Mouse (Mus musculus) thymus, adult 2 months (tissue): Measurements from ENCODE around the gene Gm6358. TPM values are rescaled to one million over a fixed set of nuclear protein-coding genes. Genes with fewer than 3 reads are reported as not detected.
"Not testable (repeated sequence)": the region's sequence is repeated elsewhere in the genome, so short reads cannot be mapped to it uniquely, and the experiment has no call there.

Source experiments
- DNase-seq: peaks from one replicate; pipeline ENCODE4 v3.0.0; 2021
- H3K27ac ChIP-seq: fragments of 200-500 bp; 2 replicates; pipeline ENCODE4 v1.5.1; 2012; ENCODE audit warnings: low read length, control low read depth; ENCODE audit not compliant: control insufficient read depth, insufficient read depth
- H3K27me3 ChIP-seq: fragments of 200-500 bp; 2 replicates; pipeline ENCODE4 v1.6.1; 2012; ENCODE audit warnings: mild to moderate bottlenecking, low read length, moderate library complexity, mixed read lengths; ENCODE audit not compliant: control insufficient read depth, insufficient read depth
- H3K36me3 ChIP-seq: fragments of 200-500 bp; 2 replicates; pipeline ENCODE4 v1.6.1; 2012; ENCODE audit warnings: mild to moderate bottlenecking, low read length, moderate library complexity; ENCODE audit not compliant: control insufficient read depth, insufficient read depth
- H3K4me1 ChIP-seq: fragments of 200-500 bp; replicated peaks from 2 replicates; pipeline ENCODE4 v1.6.1; 2012; ENCODE audit warnings: low read length; ENCODE audit not compliant: control insufficient read depth, insufficient read depth
- H3K4me3 ChIP-seq: fragments of 200-500 bp; 2 replicates; pipeline ENCODE4 v1.5.1; 2012; ENCODE audit warnings: mild to moderate bottlenecking, low read length, control low read depth, moderate library complexity; ENCODE audit not compliant: control insufficient read depth, insufficient read depth
- CTCF ChIP-seq: fragments of 200-500 bp; IDR thresholded peaks from 2 replicates; pipeline ENCODE4 v1.5.1; 2012; ENCODE audit warnings: mild to moderate bottlenecking, control low read depth, low read length, moderate library complexity, borderline replicate concordance; ENCODE audit not compliant: control insufficient read depth, poor library complexity, insufficient read depth; ENCODE audit errors: extremely low read depth
- POLR2A ChIP-seq: fragments of 200-500 bp; IDR thresholded peaks from 2 replicates; pipeline ENCODE4 v1.6.1; 2012; ENCODE audit warnings: mild to moderate bottlenecking, low read length, control low read depth, moderate library complexity; ENCODE audit not compliant: control insufficient read depth, poor library complexity, insufficient read depth; ENCODE audit errors: extremely low read depth
- WGBS: fragments of 180-500 bp; shearing (Covaris S2); methylation state at CpG from one replicate; pipeline ENCODE4 v1.1.7; 2018; 5-methylcytosine and 5-hydroxymethylcytosine counted together
- polyA plus RNA-seq: library from polyadenylated mRNA; depleted of rRNA; stranded (reverse); fragments of >200 nt; gene quantifications from 2 replicates; pipeline ENCODE4 v1.2.3, GENCODE M21; 2012; rRNA removed

Gm6358 gene
- not detected in 2 replicates for polyA plus RNA-seq

DNA sequence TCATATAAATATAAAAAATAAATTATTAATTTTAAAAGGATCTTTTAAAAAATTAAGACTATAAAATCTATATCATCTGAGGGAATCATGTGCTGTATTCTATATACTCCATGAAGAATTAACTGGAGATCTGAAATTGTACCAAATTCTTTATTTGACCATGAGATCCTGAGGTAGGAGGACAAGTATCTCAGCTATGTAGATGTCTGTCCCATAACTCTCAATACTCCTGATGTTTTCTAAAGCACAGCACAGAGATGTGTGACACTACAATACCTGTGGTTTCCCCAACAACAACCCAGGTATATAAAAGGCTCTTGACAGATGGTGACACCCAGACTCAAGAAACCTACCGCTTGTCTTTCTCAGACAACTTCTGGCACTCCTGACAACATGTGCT, at the start of gene Gm6358:
Gm6358 (plus strand) TSS at position 301 of the 400 bp plus-strand sequence.
- DNase-seq, result no peak
- H3K36me3 ChIP-seq, result no peaks in the 10 kb centered on the region
- H3K4me1 ChIP-seq, result no peaks in the 10 kb centered on the region
- no peak within 1 kb of the TSS for H3K4me3 ChIP-seq
- H3K27me3 ChIP-seq, result no peaks in the 10 kb centered on the region
- 96% methylated on average over 1 of the region's 1 CpGs for WGBS
- H3K27ac ChIP-seq, result no peak within 1 kb of the TSS
- TF ChIP-seq CTCF (no peak), POLR2A (no peak)

- Histone ChIP-seq H3K27me3 (no peaks in the 10 kb centered on the region), H3K4me3 (no peak within 1 kb of the TSS), H3K27ac (no peak within 1 kb of the TSS), H3K4me1 (no peaks in the 10 kb centered on the region), H3K36me3 (no peaks in the 10 kb centered on the region)
- no peak for TF ChIP-seq CTCF
- TF ChIP-seq POLR2A, result no peak
- DNase-seq, result no peak
- 100% methylated on average over 1 of the region's 1 CpGs for WGBS
These were observed 10.1 kb downstream of the Gm6358 start, which contains the start of gene Gm10061 for GRCm38 (mm10) chr16:89150786-89151185. Gene Gm10061 (plus strand): TSS chr16:89151086.

- TF ChIP-seq CTCF (no peak), POLR2A (no peak)
- H3K4me1 ChIP-seq, result no peaks in the 10 kb centered on the region
- no peak within 1 kb of the TSS for H3K27ac ChIP-seq
- H3K4me3 ChIP-seq, result no peak within 1 kb of the TSS
- no peaks in the 10 kb centered on the region for H3K36me3 ChIP-seq
- H3K27me3 ChIP-seq, result no peaks in the 10 kb centered on the region
- WGBS, result 89% methylated on average over 4 of the region's 4 CpGs
- DNase-seq, result no peak
These were observed 17.0 kb downstream of the Gm6358 start, which contains the start of gene Gm9789 for GRCm38 (mm10) chr16:89157652-89158051. Gene Gm9789 (plus strand): TSS chr16:89157952.

- H3K4me1 ChIP-seq, H3K4me3 ChIP-seq, DNase-seq, H3K36me3 ChIP-seq, H3K27ac ChIP-seq, H3K27me3 ChIP-seq: not testable (repeated sequence)
These were observed 28.5 kb downstream of the Gm6358 start, which contains the start of gene Gm7735 for GRCm38 (mm10) chr16:89169190-89169589. Gene Gm7735 (plus strand): TSS chr16:89169490.

DNA sequence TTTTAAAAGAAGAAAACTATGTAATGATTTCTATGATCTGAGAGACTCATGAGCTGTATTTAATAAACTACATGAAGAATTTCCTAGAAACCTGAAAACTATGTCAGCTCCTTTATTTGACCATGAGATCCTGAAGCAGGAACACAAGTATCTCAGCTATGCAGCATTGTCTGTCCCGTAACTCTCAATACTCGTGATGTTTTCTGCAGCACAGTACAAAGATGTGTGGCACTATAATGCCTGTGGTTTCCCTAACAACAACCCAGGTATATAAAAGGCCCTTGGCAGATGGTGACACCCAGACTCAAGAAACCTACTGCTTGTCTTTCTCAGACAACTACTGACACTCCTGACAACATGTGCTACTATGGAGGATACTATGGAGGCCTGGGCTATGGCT, 33.8 kb downstream of the Gm6358 start, which contains the start of gene 1110057P08Rik:
1110057P08Rik (plus strand) TSS at position 301 of the 400 bp plus-strand sequence.
- no peaks in the 10 kb centered on the region for H3K4me1 ChIP-seq
- DNase-seq, result no peak
- 88% methylated on average over 2 of the region's 2 CpGs for WGBS
- H3K4me3 ChIP-seq, result no peak within 1 kb of the TSS
- H3K27me3 ChIP-seq, result no peaks in the 10 kb centered on the region
- H3K27ac ChIP-seq, result no peak within 1 kb of the TSS
- no peaks in the 10 kb centered on the region for H3K36me3 ChIP-seq
- TF ChIP-seq POLR2A (no peak), CTCF (no peak)

DNA sequence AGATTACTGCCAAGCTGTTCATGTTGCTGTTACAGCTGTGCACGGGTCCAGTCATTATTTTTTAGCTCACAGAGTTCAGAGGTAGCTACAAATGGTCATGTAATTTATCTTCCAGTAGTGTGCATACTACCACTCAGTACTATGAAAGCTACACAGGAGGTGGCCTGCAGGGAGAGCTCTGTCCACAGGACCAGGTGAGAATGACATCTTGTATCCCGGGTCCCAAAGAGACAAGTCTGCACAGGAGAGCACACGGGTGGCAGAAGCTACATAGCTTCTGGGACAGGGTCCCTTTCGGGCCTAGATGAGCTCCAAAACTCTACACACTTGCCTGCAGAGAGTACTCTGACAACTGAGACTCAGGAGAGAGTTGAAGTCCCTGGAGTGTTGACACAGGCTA, 48.0 kb downstream of the Gm6358 start:
- DNase-seq, result no peak
- TF ChIP-seq POLR2A, result no peak
- TF ChIP-seq CTCF, result no peak
- no peak overlapping the region for H3K27ac ChIP-seq
- H3K4me3 ChIP-seq, result no peak overlapping the region
- H3K4me1 ChIP-seq, result no peaks in the 10 kb centered on the region
- H3K36me3 ChIP-seq, result no peaks in the 10 kb centered on the region
- no peaks in the 10 kb centered on the region for H3K27me3 ChIP-seq
- WGBS, result 83% methylated on average over 4 of the region's 4 CpGs

Other genes starting within 250 kb of the Gm6358 start
- gene Krtap19-5, start 244.4 kb upstream of the Gm6358 start, polyA plus RNA-seq, result not detected in 2 replicates
- gene Krtap19-9b, start 208.6 kb upstream of the Gm6358 start, polyA plus RNA-seq, result not detected in 2 replicates
- not detected in 2 replicates for gene Krtap16-3, start 178.0 kb upstream of the Gm6358 start, polyA plus RNA-seq
- gene Krtap22-2, start 130.1 kb upstream of the Gm6358 start, polyA plus RNA-seq, result not detected in 2 replicates
- not detected in 2 replicates for gene Gm10229, start 125.6 kb upstream of the Gm6358 start, polyA plus RNA-seq
- gene Krtap6-1, start 109.2 kb upstream of the Gm6358 start, polyA plus RNA-seq, result not detected in 2 replicates
- gene Gm10228, start 99.4 kb upstream of the Gm6358 start, polyA plus RNA-seq, result not detected in 2 replicates
- not detected in 2 replicates for gene Krtap6-5, start 93.0 kb upstream of the Gm6358 start, polyA plus RNA-seq
- gene 1110025L11Rik, start 76.8 kb upstream of the Gm6358 start, polyA plus RNA-seq, result not detected in 2 replicates
- not detected in 2 replicates for gene Krtap6-3, start 56.8 kb upstream of the Gm6358 start, polyA plus RNA-seq
- gene Gm10061, start 10.2 kb downstream of the Gm6358 start, polyA plus RNA-seq, result not detected in 2 replicates
- gene Gm9789, start 17.1 kb downstream of the Gm6358 start, polyA plus RNA-seq, result not detected in 2 replicates
- gene Gm7735, start 28.6 kb downstream of the Gm6358 start, polyA plus RNA-seq, result not detected in 2 replicates
- not detected in 2 replicates for gene 1110057P08Rik, start 33.9 kb downstream of the Gm6358 start, polyA plus RNA-seq
- gene Krtap20-2, start 65.0 kb downstream of the Gm6358 start, polyA plus RNA-seq, result not detected in 2 replicates